Mouse (Mus musculus) stomach, embryonic 15.5 days (tissue): ENCODE measurements around the gene Rab7. TPM values are rescaled to one million over a fixed set of nuclear protein-coding genes. Genes with fewer than 3 reads are reported as not detected.
A peak's percentile ranks its signal among the peaks of the same experiment; 100 is the strongest.

Experiments
- ATAC-seq: fragments of 200-750 bp; cut with Nextera tagmentation; 2 replicates; pipeline ENCODE4 v1.8.0; 2017; ENCODE audit warnings: low read depth, moderate number of reproducible peaks, moderate TSS enrichment; ENCODE audit not compliant: insufficient read depth, low FRiP score
- H3K27ac ChIP-seq: fragments of 300-500 bp; sonication (generic); 2 replicates; pipeline ENCODE4 v1.5.1; 2015; ENCODE audit warnings: mild to moderate bottlenecking, inconsistent platforms
- H3K27me3 ChIP-seq: fragments of 300-500 bp; sonication (generic); replicated peaks from 2 replicates; pipeline ENCODE4 v1.6.1; 2015; ENCODE audit warnings: inconsistent platforms
- H3K36me3 ChIP-seq: fragments of 300-500 bp; sonication (generic); 2 replicates; pipeline ENCODE4 v1.6.1; 2015; ENCODE audit warnings: inconsistent platforms
- H3K4me1 ChIP-seq: fragments of 300-500 bp; sonication (generic); 2 replicates; pipeline ENCODE4 v1.6.1; 2015; ENCODE audit warnings: inconsistent platforms
- H3K4me2 ChIP-seq: fragments of 300-500 bp; sonication (generic); 2 replicates; pipeline ENCODE4 v1.6.1; 2015; ENCODE audit warnings: mild to moderate bottlenecking, inconsistent platforms
- H3K4me3 ChIP-seq: fragments of 300-500 bp; sonication (generic); replicated peaks from 2 replicates; pipeline ENCODE4 v1.5.1; 2015; ENCODE audit warnings: inconsistent platforms
- H3K9ac ChIP-seq: fragments of 300-500 bp; sonication (generic); 2 replicates; pipeline ENCODE4 v1.6.1; 2015; ENCODE audit warnings: inconsistent platforms
- H3K9me3 ChIP-seq: fragments of 300-500 bp; sonication (generic); 2 replicates; pipeline ENCODE4 v1.6.1; 2016; ENCODE audit warnings: inconsistent platforms
- WGBS: fragments of 180-500 bp; shearing (Covaris S2); methylation state at CpG from one replicate; pipeline ENCODE4 v1.1.7; 2015; 5-methylcytosine and 5-hydroxymethylcytosine counted together
- polyA plus RNA-seq: library from polyadenylated mRNA; unstranded; fragments of >200 nt; fragmentation: Nextera tagmentation; extraction: Ambion mirVana; gene quantifications from 2 replicates; pipeline ENCODE4 v1.2.1, GENCODE M21; 2015

Rab7 gene
- polyA plus RNA-seq, 1 experiment from 2014 or later: 212 TPM

DNA sequence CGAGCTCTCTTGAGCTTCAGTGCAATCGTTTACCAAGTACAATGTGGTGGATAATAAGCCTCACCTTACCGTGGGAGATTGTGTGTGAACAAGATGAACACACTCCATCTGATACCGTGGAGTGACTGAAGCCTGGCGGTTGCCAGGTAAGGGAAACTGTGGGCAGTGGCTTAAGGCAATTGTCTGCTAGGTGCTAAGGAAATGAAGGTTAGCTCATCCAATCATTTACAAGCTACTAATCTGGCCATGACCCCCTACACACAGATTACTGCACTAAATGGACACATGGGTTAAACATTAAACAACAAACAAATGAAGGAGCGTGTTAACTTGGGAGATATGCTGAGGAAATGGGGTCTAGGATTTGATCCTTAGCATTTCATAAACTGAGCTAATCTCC is 3.9 kb upstream of the Rab7 start:
- 0 out of 2 replicates have a peak, but pooled peaks cover 8% of the 10 kb centered on the region for H3K4me1 ChIP-seq
- H3K9me3 ChIP-seq: no peaks in the 10 kb centered on the region
- peak overlapping the region; percentile 27 for H3K4me2 ChIP-seq
- H3K4me3 ChIP-seq: no peak overlapping the region
- no peaks in the 10 kb centered on the region for H3K36me3 ChIP-seq
- peak; percentile 61 for ATAC-seq
- H3K9ac ChIP-seq: no peak overlapping the region
- WGBS: 58% methylated on average over 6 of the region's 6 CpGs
- H3K27ac ChIP-seq: peak overlapping the region; percentile 65
- no peaks in the 10 kb centered on the region for H3K27me3 ChIP-seq

DNA sequence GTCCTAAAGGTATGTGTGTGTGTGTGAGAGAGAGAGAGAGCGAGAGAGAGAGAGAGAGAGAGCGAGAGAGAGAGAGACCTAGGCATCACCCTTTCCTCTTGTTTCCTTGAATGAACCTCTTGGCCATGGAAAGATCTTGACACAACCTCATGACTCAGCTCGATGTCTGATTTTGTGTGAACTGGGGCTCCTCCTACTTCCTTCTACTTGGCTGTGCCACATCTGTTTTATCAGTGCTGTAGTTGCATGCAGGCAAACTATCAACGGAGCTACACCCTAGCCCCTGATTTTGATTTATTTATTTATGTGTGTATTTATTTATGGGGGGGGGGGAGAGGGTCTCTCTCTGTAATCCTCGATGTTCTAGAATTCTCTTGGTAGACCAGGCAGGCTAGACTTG is 2.8 kb upstream of the Rab7 start:
- Histone ChIP-seq H3K36me3 (no peaks in the 10 kb centered on the region), H3K4me1 (0 out of 2 replicates have a peak, but pooled peaks cover 13% of the 10 kb centered on the region), H3K4me3 (no peak overlapping the region), H3K9me3 (no peaks in the 10 kb centered on the region), H3K27me3 (no peaks in the 10 kb centered on the region), H3K4me2 (no peak overlapping the region), H3K9ac (no peak overlapping the region), H3K27ac (no peak overlapping the region; the same call in 1 of the 2 replicates)
- 70% methylated on average over 5 of the region's 5 CpGs for WGBS
- no peak for ATAC-seq

DNA sequence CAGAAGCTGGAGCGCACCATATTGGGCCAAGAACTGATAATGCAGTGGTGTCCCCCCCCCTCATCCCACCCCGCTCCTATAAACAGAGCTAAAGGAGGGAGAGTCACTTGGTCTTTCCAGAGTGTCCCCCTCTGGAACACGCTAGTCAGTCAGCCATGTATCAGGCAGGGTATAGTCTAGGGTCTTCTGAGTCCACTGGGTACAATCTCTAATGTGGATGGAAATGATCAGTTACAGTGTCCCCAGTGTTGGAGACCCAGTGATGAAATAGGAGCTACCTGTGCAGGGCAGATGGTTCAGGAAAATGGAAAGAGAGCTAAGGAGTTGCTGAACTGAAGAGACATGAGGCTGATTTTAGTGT is 316 bp upstream of the Rab7 start:
- peaks cover 21% of the 10 kb centered on the region; the same call in 1 of the 2 replicates for H3K4me1 ChIP-seq
- peak overlapping the region; percentile 46; the same call in 1 of the 2 replicates for H3K27ac ChIP-seq
- 32% methylated on average over 3 of the region's 3 CpGs for whole genome bisulfite sequencing
- no peaks in the 10 kb centered on the region for H3K9me3 ChIP-seq
- H3K9ac ChIP-seq: no peak overlapping the region
- no peaks in the 10 kb centered on the region for H3K27me3 ChIP-seq
- ATAC-seq: no peak
- peak overlapping the region; percentile 50 for H3K4me2 ChIP-seq
- H3K36me3 ChIP-seq: no peaks in the 10 kb centered on the region
- peak overlapping the region; percentile 83 for H3K4me3 ChIP-seq

DNA sequence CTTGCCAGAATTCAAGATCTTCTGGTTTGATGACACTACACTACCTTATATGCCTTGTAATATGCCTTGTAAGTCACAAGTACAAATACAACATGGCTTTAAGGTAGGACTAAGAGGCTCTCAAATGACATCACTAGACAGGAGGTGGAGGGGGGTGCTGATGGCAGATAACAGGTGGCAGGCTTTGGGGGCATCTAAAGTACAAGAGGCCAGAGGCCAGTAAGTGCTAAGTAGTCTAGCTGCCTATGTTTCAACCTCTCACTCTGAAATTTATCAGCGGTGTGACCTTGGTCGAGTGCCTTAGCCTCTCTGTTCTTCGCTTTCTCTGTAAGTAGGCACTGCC is 865 bp downstream of the Rab7 start:
- Histone ChIP-seq H3K27ac (no peak overlapping the region), H3K9me3 (no peaks in the 10 kb centered on the region), H3K36me3 (peaks cover 4% of the 10 kb centered on the region; the same call in 1 of the 2 replicates), H3K27me3 (no peaks in the 10 kb centered on the region), H3K9ac (peak overlapping the region; percentile 85), H3K4me1 (peaks cover 21% of the 10 kb centered on the region; the same call in 1 of the 2 replicates), H3K4me2 (peak overlapping the region; percentile 79), H3K4me3 (peak overlapping the region; percentile 83)
- ATAC-seq: no peak
- WGBS: 6% methylated on average over 3 of the region's 3 CpGs

DNA sequence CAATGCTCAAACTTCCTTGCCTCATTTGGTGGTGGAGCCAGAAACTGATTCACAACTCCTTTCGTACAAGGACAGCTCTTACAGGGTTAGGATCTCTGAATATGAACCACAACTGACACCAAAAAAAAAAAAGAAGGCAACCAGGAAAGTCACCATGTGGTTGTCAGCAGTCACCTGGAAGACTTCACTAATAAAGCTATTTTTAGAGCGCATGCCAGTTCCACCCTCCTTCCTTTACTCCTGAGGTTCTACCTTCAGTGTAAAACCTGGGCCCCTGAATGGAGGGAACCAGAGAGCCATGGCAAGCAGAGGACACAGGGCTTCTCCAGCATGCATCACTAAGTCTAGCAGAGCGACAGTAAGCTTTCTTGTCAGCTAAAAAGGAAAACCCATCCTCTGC is 2.7 kb downstream of the Rab7 start:
- H3K4me2 ChIP-seq: no peak overlapping the region
- H3K27ac ChIP-seq: no peak overlapping the region
- H3K9me3 ChIP-seq: no peaks in the 10 kb centered on the region
- H3K36me3 ChIP-seq: peaks cover 11% of the 10 kb centered on the region; the same call in 1 of the 2 replicates
- H3K4me1 ChIP-seq: peaks cover 21% of the 10 kb centered on the region; the same call in 1 of the 2 replicates
- 90% methylated on average over 3 of the region's 3 CpGs for WGBS
- no peak overlapping the region for H3K9ac ChIP-seq
- H3K4me3 ChIP-seq: no peak overlapping the region
- ATAC-seq: no peak
- no peaks in the 10 kb centered on the region for H3K27me3 ChIP-seq

DNA sequence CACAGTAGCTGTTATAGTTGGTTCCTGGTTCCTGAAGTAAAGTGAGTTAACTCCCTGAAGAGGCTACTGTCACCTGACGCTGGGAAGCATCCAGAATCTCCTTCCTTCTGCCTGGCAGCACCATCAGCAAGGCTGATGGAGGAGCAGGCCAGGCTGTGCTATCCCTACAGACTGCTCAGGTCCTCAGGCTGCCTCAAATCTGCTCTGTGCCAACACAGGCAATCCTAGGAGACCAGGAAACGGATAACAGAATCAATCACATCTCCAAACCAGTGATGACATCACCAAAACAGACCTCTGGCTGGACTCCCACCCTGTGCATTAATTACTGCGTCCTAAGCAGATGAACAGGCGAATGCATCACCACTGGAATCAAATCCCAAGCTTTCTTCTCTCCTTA is 3.8 kb downstream of the Rab7 start:
- Histone ChIP-seq H3K36me3 (peaks cover 11% of the 10 kb centered on the region; the same call in 1 of the 2 replicates), H3K4me1 (peaks cover 21% of the 10 kb centered on the region; the same call in 1 of the 2 replicates), H3K9me3 (no peaks in the 10 kb centered on the region), H3K27me3 (no peaks in the 10 kb centered on the region), H3K4me2 (no peak overlapping the region), H3K9ac (no peak overlapping the region), H3K27ac (0 out of 2 replicates have a peak overlapping the region, but pooled peaks have one; percentile 3), H3K4me3 (no peak overlapping the region)
- WGBS: 63% methylated on average over 4 of the region's 4 CpGs
- ATAC-seq: no peak

DNA sequence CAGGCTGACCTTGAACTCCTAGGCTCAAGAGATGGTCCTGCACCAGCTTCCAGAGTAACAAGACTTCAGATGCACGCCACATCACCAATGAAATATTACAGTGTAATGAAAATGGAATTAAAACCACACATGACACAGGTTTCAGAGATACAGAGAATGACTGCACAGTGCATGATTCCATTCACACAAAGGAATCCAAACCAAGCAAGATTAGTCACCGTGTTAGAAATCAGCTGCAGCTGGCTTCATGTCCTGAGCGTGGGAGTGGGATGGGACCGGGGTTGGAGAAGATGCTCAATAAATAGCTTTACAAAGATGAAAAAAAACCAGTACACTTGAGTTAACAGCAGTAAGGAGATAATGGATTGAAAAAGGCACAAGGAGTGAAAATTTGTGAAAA is 5.6 kb downstream of the Rab7 start:
- no peaks in the 10 kb centered on the region for H3K27me3 ChIP-seq
- no peak overlapping the region for H3K9ac ChIP-seq
- no peak for ATAC-seq
- H3K4me3 ChIP-seq: no peak overlapping the region
- WGBS: 94% methylated on average over 4 of the region's 4 CpGs
- no peak overlapping the region for H3K27ac ChIP-seq
- no peak overlapping the region for H3K4me2 ChIP-seq
- peaks cover 11% of the 10 kb centered on the region; the same call in 1 of the 2 replicates for H3K36me3 ChIP-seq
- peaks cover 21% of the 10 kb centered on the region; the same call in 1 of the 2 replicates for H3K4me1 ChIP-seq
- no peaks in the 10 kb centered on the region for H3K9me3 ChIP-seq

DNA sequence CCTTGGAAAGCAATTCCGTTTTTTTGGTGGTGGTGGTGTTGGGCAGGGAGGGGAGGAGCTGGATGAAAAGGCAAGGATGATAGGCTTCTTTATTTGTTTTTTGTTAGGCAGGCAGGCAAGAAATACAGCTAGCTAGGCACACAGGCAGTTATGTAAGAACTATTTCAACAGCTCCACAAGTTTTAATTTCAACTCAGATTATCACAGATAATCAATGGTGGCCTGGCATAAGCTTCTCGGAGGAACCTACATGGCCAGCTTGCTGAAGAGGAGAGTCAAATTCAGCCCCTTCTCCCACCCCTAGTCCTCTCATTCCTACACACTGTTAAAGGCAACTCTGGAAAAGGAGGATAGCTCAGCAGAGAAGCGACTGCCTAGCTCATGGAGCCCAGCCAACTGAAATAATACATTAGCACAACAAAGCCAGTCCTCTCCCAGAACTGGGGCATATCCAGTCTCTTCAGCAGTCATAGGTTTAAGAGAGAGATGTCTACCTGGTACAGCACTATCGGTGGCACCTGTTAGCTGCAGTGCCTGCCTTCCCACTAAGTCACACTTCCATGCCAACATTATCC is 7.5 kb downstream of the Rab7 start:
- no peak overlapping the region for H3K4me3 ChIP-seq
- WGBS: 80% methylated on average over 4 of the region's 4 CpGs
- no peak overlapping the region for H3K27ac ChIP-seq
- H3K36me3 ChIP-seq: peaks cover 11% of the 10 kb centered on the region; the same call in 1 of the 2 replicates
- H3K27me3 ChIP-seq: no peaks in the 10 kb centered on the region
- no peak overlapping the region for H3K9ac ChIP-seq
- H3K4me2 ChIP-seq: no peak overlapping the region
- no peak for ATAC-seq
- peaks cover 7% of the 10 kb centered on the region; the same call in 1 of the 2 replicates for H3K4me1 ChIP-seq
- no peaks in the 10 kb centered on the region for H3K9me3 ChIP-seq

DNA sequence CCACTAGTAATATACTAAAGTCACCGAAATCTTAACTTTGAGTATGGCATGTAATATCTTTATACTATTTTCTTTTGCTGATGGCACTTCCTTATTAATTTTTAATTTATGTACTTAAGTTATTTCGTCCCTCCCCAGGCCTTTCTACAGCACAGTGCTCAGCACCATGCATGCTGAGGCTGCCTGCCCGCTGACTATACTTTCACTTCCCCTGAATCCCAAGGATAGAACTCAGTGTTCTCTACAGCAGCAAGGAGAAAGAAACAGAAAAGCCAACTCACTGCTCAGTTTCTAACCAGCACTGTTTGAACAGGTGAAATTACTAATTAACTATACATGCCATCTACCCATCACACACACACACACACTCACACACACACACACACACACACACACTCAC is 11.6 kb downstream of the Rab7 start:
- WGBS: 86% methylated on average over 3 of the region's 3 CpGs
- H3K36me3 ChIP-seq: 0 out of 2 replicates have a peak, but pooled peaks cover 2% of the 10 kb centered on the region

DNA sequence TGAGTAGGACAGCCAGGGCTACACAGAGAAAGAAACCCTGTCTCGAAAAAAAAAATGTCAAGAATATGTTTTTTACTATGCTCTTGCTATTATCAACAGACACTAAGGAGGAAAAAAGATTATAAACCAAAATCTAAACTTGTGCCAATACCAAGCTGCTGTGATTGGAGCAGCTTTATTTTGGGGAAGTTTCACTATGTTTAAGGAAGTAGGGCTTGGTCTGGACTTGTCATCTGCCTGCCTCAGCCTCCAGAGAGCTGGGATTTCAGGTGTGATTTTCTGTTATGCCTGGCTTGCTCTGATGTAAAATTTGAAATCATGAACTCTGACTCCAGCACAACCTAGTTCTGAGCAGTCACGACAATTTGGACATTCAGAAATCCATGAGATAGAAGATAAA is 14.6 kb downstream of the Rab7 start:
- Histone ChIP-seq H3K4me1 (no peaks in the 10 kb centered on the region), H3K27me3 (no peaks in the 10 kb centered on the region), H3K9me3 (no peaks in the 10 kb centered on the region), H3K9ac (no peak overlapping the region), H3K36me3 (0 out of 2 replicates have a peak, but pooled peaks cover 2% of the 10 kb centered on the region), H3K4me2 (no peak overlapping the region), H3K4me3 (no peak overlapping the region), H3K27ac (no peak overlapping the region)
- 93% methylated on average over 2 of the region's 2 CpGs for WGBS
- no peak for ATAC-seq

More for the DNA sequence above, 11.6 kb downstream of the Rab7 start:
- Histone ChIP-seq H3K27me3 (no peaks in the 10 kb centered on the region), H3K4me3 (no peak overlapping the region), H3K9ac (no peak overlapping the region), H3K9me3 (no peaks in the 10 kb centered on the region), H3K4me2 (no peak overlapping the region), H3K4me1 (no peaks in the 10 kb centered on the region), H3K27ac (no peak overlapping the region)
- no peak for ATAC-seq

DNA sequence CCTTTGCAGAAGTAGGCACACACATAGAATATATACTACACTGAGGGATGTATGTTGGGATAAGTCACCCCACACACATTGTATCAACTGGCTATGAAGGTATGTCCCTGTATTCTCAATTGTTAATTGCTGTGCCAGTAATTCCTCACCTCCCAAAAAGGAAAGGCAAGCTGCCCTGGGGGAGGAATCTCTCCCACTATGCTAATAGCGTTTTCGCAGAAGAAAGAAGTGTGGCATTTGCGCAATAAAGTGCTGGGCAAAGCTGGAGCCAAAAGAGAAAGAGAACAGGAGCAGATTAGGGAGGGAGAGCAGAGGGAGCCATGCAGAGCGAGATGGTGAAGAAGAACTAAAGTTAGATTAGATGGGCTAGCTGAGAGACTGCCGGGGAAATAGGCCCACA is 17.7 kb downstream of the Rab7 start:
- H3K4me1 ChIP-seq: no peaks in the 10 kb centered on the region
- no peak overlapping the region for H3K4me2 ChIP-seq
- 74% methylated on average over 5 of the region's 5 CpGs for WGBS
- 0 out of 2 replicates have a peak, but pooled peaks cover 2% of the 10 kb centered on the region for H3K36me3 ChIP-seq
- no peak overlapping the region for H3K4me3 ChIP-seq
- no peaks in the 10 kb centered on the region for H3K9me3 ChIP-seq
- no peak for ATAC-seq
- H3K9ac ChIP-seq: no peak overlapping the region
- H3K27me3 ChIP-seq: no peaks in the 10 kb centered on the region
- no peak overlapping the region for H3K27ac ChIP-seq

DNA sequence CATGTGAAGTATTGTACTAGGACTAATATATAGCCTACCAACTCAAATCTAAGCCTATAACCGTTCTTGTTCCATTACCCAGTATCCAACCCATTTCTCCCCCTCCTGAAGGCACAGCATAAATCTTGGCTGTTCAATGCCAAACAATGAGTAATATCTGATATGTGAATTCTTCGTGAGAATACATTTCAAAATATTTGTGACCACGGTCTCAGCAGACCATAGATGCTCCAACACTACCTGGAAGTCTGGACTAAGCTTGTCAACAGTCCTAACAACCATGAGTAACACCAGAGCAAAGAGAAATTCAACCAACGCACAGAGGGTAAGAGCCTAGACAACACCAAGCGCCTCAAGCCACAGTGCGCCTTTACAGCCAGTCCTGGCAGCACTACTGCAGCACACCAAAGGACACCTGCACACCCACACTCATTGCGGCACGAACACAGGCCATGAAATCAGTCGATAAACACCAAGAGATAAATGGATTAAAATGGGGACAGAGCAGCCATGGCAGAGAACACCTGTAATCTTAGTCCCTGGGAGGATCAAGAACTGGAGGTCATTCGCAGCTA is 21.7 kb downstream of the Rab7 start:
- no peak overlapping the region for H3K9ac ChIP-seq
- peaks cover 2% of the 10 kb centered on the region; the same call in 1 of the 2 replicates for H3K4me1 ChIP-seq
- 92% methylated on average over 10 of the region's 10 CpGs for WGBS
- no peak for ATAC-seq
- H3K4me2 ChIP-seq: no peak overlapping the region
- no peaks in the 10 kb centered on the region for H3K9me3 ChIP-seq
- H3K27ac ChIP-seq: no peak overlapping the region
- H3K36me3 ChIP-seq: no peaks in the 10 kb centered on the region
- no peaks in the 10 kb centered on the region for H3K27me3 ChIP-seq
- H3K4me3 ChIP-seq: no peak overlapping the region
